Mouse (Mus musculus): ENCODE data around the gene Il9. TPM values are rescaled to one million over a fixed set of nuclear protein-coding genes. Genes with fewer than 3 reads are reported as not detected.

Il9 gene
- polyA plus RNA-seq, 1 experiment from 2014 or later = not detected

GRCm38 (mm10) chr13:56467786-56468185 lies 14.3 kb downstream of the Il9 start:
- Histone ChIP-seq H3K9me3 (replicated peaks; ENCODE audit: control insufficient read depth, low read length) (no peaks in the 10 kb centered on the region), H3K27ac (ENCODE audit: low read depth, low read length) (no peak overlapping the region), H3K4me1 (ENCODE audit: control insufficient read depth, insufficient read depth, low read length) (no peaks in the 10 kb centered on the region), H3K27me3 (ENCODE audit: control insufficient read depth, insufficient read depth, low read length) (peaks cover 2% of the 10 kb centered on the region; the same call in 1 of the 2 replicates), H3K4me2 (no peak overlapping the region), H3K4me3 (ENCODE audit: low read depth, low read length) (no peak overlapping the region), H3K36me3 (ENCODE audit: control insufficient read depth, insufficient read depth, low read length) (no peaks in the 10 kb centered on the region), H3K9ac (ENCODE audit: low read depth, low read length) (no peak overlapping the region)
- no peak for ATAC-seq (replicated peaks; ENCODE audit: insufficient number of reproducible peaks, low FRiP score, low TSS enrichment)
- 92% methylated on average over 7 of the region's 7 CpGs for WGBS (ENCODE audit: insufficient replicate concordance)

- H3K4me3 ChIP-seq (ENCODE audit: low read depth, low read length) = no peak overlapping the region
- H3K36me3 ChIP-seq (ENCODE audit: control insufficient read depth, insufficient read depth, low read length) = no peaks in the 10 kb centered on the region
- H3K4me1 ChIP-seq (ENCODE audit: control insufficient read depth, insufficient read depth, low read length) = no peaks in the 10 kb centered on the region
- no peak overlapping the region for H3K9ac ChIP-seq (ENCODE audit: low read depth, low read length)
- no peak overlapping the region for H3K4me2 ChIP-seq
- no peaks in the 10 kb centered on the region; the same call in 1 of the 2 replicates for H3K27me3 ChIP-seq (ENCODE audit: control insufficient read depth, insufficient read depth, low read length)
- H3K9me3 ChIP-seq (replicated peaks; ENCODE audit: control insufficient read depth, low read length) = no peaks in the 10 kb centered on the region
- WGBS (ENCODE audit: insufficient replicate concordance) = 67% methylated on average over 6 of the region's 6 CpGs
- no peak for ATAC-seq (replicated peaks; ENCODE audit: insufficient number of reproducible peaks, low FRiP score, low TSS enrichment)
- no peak overlapping the region for H3K27ac ChIP-seq (ENCODE audit: low read depth, low read length)
Observed at GRCm38 (mm10) chr13:56463750-56464149, 18.3 kb downstream of the Il9 start.

DNA sequence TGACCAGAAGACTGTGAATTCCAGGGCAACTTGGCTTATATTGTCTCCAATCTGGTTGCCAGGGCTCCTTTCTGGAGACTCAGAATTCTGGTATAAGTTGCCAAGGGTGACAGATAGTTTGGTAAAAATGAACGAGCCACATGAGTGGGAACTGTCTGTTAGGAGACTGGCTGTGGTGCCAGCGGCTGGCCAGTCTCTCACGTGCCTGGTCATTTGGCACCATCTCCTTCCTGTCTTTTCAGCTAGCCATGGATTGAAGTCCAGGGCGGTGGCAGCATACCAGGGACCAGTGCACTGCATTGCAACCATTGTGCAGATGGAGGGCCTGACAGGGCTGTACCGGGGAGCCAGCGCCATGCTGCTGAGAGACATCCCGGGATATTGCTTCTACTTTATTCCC lies 18.8 kb downstream of the Il9 start:
- no peak overlapping the region for H3K4me3 ChIP-seq (ENCODE audit: low read depth, low read length)
- no peak for ATAC-seq (replicated peaks; ENCODE audit: insufficient number of reproducible peaks, low FRiP score, low TSS enrichment)
- WGBS (ENCODE audit: insufficient replicate concordance) = 82% methylated on average over 7 of the region's 7 CpGs
- no peaks in the 10 kb centered on the region for H3K36me3 ChIP-seq (ENCODE audit: control insufficient read depth, insufficient read depth, low read length)
- H3K4me2 ChIP-seq = no peak overlapping the region
- H3K9ac ChIP-seq (ENCODE audit: low read depth, low read length) = no peak overlapping the region
- peaks cover 2% of the 10 kb centered on the region; the same call in 1 of the 2 replicates for H3K27me3 ChIP-seq (ENCODE audit: control insufficient read depth, insufficient read depth, low read length)
- H3K9me3 ChIP-seq (replicated peaks; ENCODE audit: control insufficient read depth, low read length) = no peaks in the 10 kb centered on the region
- no peaks in the 10 kb centered on the region for H3K4me1 ChIP-seq (ENCODE audit: control insufficient read depth, insufficient read depth, low read length)
- no peak overlapping the region for H3K27ac ChIP-seq (ENCODE audit: low read depth, low read length)

GRCm38 (mm10) chr13:56462791-56463190 lies 19.3 kb downstream of the Il9 start:
- H3K27me3 ChIP-seq (ENCODE audit: control insufficient read depth, insufficient read depth, low read length) = peaks cover 2% of the 10 kb centered on the region; the same call in 1 of the 2 replicates
- no peak overlapping the region for H3K4me2 ChIP-seq
- no peaks in the 10 kb centered on the region for H3K4me1 ChIP-seq (ENCODE audit: control insufficient read depth, insufficient read depth, low read length)
- 89% methylated on average over 4 of the region's 4 CpGs for WGBS (ENCODE audit: insufficient replicate concordance)
- H3K4me3 ChIP-seq (ENCODE audit: low read depth, low read length) = no peak overlapping the region
- no peak overlapping the region for H3K27ac ChIP-seq (ENCODE audit: low read depth, low read length)
- no peak overlapping the region for H3K9ac ChIP-seq (ENCODE audit: low read depth, low read length)
- H3K9me3 ChIP-seq (replicated peaks; ENCODE audit: control insufficient read depth, low read length) = no peaks in the 10 kb centered on the region
- no peaks in the 10 kb centered on the region for H3K36me3 ChIP-seq (ENCODE audit: control insufficient read depth, insufficient read depth, low read length)
- ATAC-seq (replicated peaks; ENCODE audit: insufficient number of reproducible peaks, low FRiP score, low TSS enrichment) = no peak

- Histone ChIP-seq H3K9me3 (replicated peaks; ENCODE audit: control insufficient read depth, low read length) (no peaks in the 10 kb centered on the region), H3K4me3 (ENCODE audit: low read depth, low read length) (no peak overlapping the region), H3K27me3 (ENCODE audit: control insufficient read depth, insufficient read depth, low read length) (peaks cover 2% of the 10 kb centered on the region; the same call in 1 of the 2 replicates), H3K36me3 (ENCODE audit: control insufficient read depth, insufficient read depth, low read length) (no peaks in the 10 kb centered on the region), H3K4me2 (no peak overlapping the region), H3K4me1 (ENCODE audit: control insufficient read depth, insufficient read depth, low read length) (no peaks in the 10 kb centered on the region), H3K27ac (ENCODE audit: low read depth, low read length) (no peak overlapping the region), H3K9ac (ENCODE audit: low read depth, low read length) (no peak overlapping the region)
- no peak for ATAC-seq (replicated peaks; ENCODE audit: insufficient number of reproducible peaks, low FRiP score, low TSS enrichment)
- 74% methylated on average over 4 of the region's 4 CpGs for WGBS (ENCODE audit: insufficient replicate concordance)
Observed at GRCm38 (mm10) chr13:56461460-56461859, 20.6 kb downstream of the Il9 start.

GRCm38 (mm10) chr13:56458001-56458400 lies 24.0 kb downstream of the Il9 start:
- no peaks in the 10 kb centered on the region for H3K9me3 ChIP-seq (replicated peaks; ENCODE audit: control insufficient read depth, low read length)
- H3K9ac ChIP-seq (ENCODE audit: low read depth, low read length) = no peak overlapping the region
- H3K4me1 ChIP-seq (ENCODE audit: control insufficient read depth, insufficient read depth, low read length) = no peaks in the 10 kb centered on the region
- H3K36me3 ChIP-seq (ENCODE audit: control insufficient read depth, insufficient read depth, low read length) = no peaks in the 10 kb centered on the region
- no peak overlapping the region for H3K27ac ChIP-seq (ENCODE audit: low read depth, low read length)
- no peak overlapping the region for H3K4me3 ChIP-seq (ENCODE audit: low read depth, low read length)
- H3K27me3 ChIP-seq (ENCODE audit: control insufficient read depth, insufficient read depth, low read length) = 0 out of 2 replicates have a peak, but pooled peaks cover 2% of the 10 kb centered on the region
- no peak for ATAC-seq (replicated peaks; ENCODE audit: insufficient number of reproducible peaks, low FRiP score, low TSS enrichment)
- 74% methylated on average over 9 of the region's 9 CpGs for WGBS (ENCODE audit: insufficient replicate concordance)
- no peak overlapping the region for H3K4me2 ChIP-seq

DNA sequence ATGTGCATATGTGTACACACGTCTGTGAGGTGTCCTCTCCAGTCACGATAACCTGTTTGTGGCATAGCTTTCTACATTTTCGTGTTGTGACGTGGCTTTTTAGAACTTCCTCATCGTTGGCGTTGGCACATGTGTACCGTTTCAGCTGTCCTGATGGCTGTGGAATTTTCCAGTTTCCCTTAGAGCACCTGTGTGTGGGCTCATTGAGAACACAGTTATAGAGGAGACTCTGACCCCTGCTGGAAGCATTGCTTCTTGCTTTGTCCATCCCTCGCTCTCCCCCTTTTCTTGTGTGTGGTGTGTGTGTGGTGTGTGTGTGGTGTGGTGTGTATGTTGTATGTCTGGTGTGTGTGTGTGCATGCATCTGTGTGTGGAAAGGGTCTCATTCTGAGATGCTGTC lies 32.0 kb downstream of the Il9 start:
- no peaks in the 10 kb centered on the region for H3K36me3 ChIP-seq (ENCODE audit: control insufficient read depth, insufficient read depth, low read length)
- H3K9ac ChIP-seq (ENCODE audit: low read depth, low read length) = no peak overlapping the region
- no peak overlapping the region for H3K27ac ChIP-seq (ENCODE audit: low read depth, low read length)
- WGBS (ENCODE audit: insufficient replicate concordance) = 73% methylated on average over 8 of the region's 8 CpGs
- H3K9me3 ChIP-seq (replicated peaks; ENCODE audit: control insufficient read depth, low read length) = no peaks in the 10 kb centered on the region
- no peak overlapping the region for H3K4me2 ChIP-seq
- no peak overlapping the region for H3K4me3 ChIP-seq (ENCODE audit: low read depth, low read length)
- H3K27me3 ChIP-seq (ENCODE audit: control insufficient read depth, insufficient read depth, low read length) = no peaks in the 10 kb centered on the region
- no peaks in the 10 kb centered on the region for H3K4me1 ChIP-seq (ENCODE audit: control insufficient read depth, insufficient read depth, low read length)
- ATAC-seq (replicated peaks; ENCODE audit: insufficient number of reproducible peaks, low FRiP score, low TSS enrichment) = no peak

DNA sequence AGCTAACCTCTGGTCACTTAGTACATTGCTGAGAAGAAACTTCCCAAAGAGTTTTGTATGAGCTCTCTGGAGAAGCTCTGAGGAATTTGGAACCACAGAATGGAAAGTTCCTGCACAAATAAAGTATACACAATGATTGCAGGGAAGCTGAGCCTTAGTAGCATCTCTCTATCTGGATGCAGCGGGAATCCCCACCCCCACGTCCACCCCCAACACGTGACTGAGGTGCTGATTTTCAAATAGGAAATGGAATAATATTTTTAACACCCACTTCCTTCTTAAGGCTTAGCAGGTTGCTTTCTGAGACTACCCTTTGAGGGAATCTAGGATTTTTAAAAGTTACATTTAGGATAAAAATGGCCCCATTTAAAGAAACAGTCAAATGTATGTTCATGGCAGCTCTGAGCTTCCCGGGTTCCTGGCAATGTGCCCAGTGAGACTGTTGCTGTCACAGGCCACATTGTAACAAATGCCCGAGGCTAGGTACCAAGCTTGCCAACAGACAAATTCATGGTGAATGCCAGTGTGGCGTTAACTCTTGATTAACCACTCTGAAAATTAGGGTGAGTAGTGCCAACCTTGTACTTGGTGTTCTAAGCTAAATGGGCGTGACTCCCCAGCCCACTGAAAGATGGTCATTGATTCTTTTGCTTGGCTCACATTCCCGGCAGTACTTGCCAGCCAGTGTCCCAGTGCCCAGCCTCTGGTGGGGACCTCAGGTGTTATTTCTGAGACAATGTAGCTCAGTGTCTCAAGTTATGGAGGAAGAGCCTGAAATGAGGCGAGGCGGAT lies 32.6 kb downstream of the Il9 start:
- no peak overlapping the region for H3K27ac ChIP-seq (ENCODE audit: low read depth, low read length)
- no peaks in the 10 kb centered on the region for H3K36me3 ChIP-seq (ENCODE audit: control insufficient read depth, insufficient read depth, low read length)
- no peak overlapping the region for H3K4me2 ChIP-seq
- H3K9me3 ChIP-seq (replicated peaks; ENCODE audit: control insufficient read depth, low read length) = no peaks in the 10 kb centered on the region
- no peak overlapping the region for H3K4me3 ChIP-seq (ENCODE audit: low read depth, low read length)
- WGBS (ENCODE audit: insufficient replicate concordance) = 72% methylated on average over 10 of the region's 10 CpGs
- no peak overlapping the region for H3K9ac ChIP-seq (ENCODE audit: low read depth, low read length)
- H3K4me1 ChIP-seq (ENCODE audit: control insufficient read depth, insufficient read depth, low read length) = no peaks in the 10 kb centered on the region
- H3K27me3 ChIP-seq (ENCODE audit: control insufficient read depth, insufficient read depth, low read length) = no peaks in the 10 kb centered on the region
- no peak for ATAC-seq (replicated peaks; ENCODE audit: insufficient number of reproducible peaks, low FRiP score, low TSS enrichment)

- Histone ChIP-seq H3K36me3 (ENCODE audit: control insufficient read depth, insufficient read depth, low read length) (no peaks in the 10 kb centered on the region), H3K27ac (ENCODE audit: low read depth, low read length) (no peak overlapping the region), H3K9ac (ENCODE audit: low read depth, low read length) (no peak overlapping the region), H3K4me2 (no peak overlapping the region), H3K9me3 (replicated peaks; ENCODE audit: control insufficient read depth, low read length) (no peaks in the 10 kb centered on the region), H3K4me3 (ENCODE audit: low read depth, low read length) (no peak overlapping the region), H3K4me1 (ENCODE audit: control insufficient read depth, insufficient read depth, low read length) (no peaks in the 10 kb centered on the region), H3K27me3 (ENCODE audit: control insufficient read depth, insufficient read depth, low read length) (peaks cover 10% of the 10 kb centered on the region)
- 79% methylated on average over 6 of the region's 6 CpGs for WGBS (ENCODE audit: insufficient replicate concordance)
- ATAC-seq (replicated peaks; ENCODE audit: insufficient number of reproducible peaks, low FRiP score, low TSS enrichment) = no peak
Observed at GRCm38 (mm10) chr13:56444996-56445395, 37.0 kb downstream of the Il9 start.

Measured in heart, embryonic 11.5 days (tissue).